Mouse (Mus musculus) urinary bladder, adult 18-20 months (tissue): ENCODE data around the gene Wdr86.
"Not testable (repeated sequence)": the region's sequence is repeated elsewhere in the genome, so short reads cannot be mapped to it uniquely, and the experiment has no call there.

Experiments used
- DNase-seq, 2 experiments: peaks; one replicate each; pipeline ENCODE4 v3.0.0; 2022; ENCODE audit warnings: low spot score in 2 of 2, mixed read lengths in 2 of 2

Gene Wdr86

DNA sequence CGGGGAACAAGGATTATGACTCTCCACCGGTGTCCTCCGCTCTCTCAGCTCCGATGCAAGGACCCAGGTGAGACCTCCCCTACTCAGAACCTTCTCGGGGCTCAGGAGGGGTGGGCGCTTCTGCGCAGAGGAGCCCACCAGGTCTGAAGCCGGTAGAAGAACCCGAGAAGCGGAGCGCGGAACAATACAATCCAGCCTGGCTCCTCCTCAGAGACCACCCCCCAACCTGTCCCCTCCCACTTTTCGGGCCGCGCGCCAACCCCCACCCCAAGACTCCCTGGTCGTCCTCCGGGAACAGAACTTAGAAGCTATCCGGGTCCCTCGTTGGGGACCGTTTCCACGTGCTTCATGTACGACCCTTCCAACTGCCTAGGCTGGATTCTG, at the start of gene Wdr86:
TSS of gene Wdr86 (minus strand) at position 240 of the 384 bp plus-strand sequence.
- DNase-seq = no peak

DNA sequence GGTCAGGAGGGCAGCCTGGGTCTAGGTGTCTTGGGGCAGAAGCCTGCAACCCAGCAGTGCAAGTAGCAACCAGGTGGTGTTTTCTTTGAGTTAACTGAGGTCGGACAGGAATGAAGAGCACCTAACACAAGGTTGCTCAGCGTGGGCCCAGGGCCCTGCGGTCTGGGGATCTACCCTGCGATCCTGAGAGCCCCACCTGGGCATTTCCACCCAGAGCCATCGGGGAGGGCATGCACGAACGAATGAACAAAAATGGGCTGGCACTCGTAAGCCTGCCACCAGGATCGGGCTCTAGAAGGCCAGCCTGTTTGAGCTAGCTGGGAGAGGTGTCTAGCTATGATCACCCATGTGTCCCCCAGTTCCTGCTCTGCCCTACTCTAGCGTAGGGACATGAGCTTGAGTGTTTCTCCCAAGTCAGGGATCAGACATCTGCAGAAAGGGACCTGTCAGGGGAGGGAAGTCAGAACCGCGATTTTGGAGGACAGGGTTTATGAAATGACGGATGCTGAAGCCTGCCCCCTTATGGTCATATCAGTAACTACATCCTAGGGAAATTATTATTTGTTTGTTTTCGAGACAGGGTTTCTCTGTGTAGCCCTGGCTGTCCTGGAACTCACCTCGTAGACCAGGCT, 49.5 kb upstream of the Wdr86 start:
- no peak for DNase-seq

DNA sequence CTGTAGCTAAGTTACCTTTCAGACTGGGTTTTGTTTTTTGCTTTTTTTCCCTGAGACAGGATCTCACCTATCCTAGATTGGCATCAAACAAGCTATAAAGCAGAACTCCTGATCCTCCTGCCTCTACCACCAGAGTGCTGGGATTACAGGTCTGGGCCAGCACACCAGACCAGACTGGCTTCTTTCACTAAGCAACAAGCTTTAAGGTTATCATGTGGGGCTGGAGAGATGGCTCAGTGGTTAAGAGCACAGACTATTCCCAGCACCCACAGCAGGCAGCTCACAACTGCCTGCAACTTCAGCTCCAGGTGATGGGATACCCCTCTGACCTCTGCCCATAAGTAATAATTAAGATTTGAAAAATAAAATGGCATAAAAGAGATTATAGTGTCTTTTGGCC, 48.8 kb upstream of the Wdr86 start:
- DNase-seq = no peak

DNA sequence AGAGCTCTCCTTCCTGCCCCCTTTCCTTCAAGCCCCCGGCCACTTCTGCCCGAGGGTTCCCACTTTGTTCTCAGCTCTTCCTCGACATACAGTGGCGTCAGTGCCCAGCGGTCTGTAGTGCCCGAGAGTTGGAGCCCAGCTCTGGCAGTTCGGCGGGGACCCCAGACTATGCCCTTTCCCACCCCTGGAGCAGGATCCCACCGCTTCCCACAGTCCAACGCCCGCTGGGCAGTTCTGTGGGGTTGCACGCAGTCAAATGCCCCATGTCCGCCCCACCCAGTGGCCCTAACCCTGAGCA, 48.3 kb upstream of the Wdr86 start:
- no peak for DNase-seq

DNA sequence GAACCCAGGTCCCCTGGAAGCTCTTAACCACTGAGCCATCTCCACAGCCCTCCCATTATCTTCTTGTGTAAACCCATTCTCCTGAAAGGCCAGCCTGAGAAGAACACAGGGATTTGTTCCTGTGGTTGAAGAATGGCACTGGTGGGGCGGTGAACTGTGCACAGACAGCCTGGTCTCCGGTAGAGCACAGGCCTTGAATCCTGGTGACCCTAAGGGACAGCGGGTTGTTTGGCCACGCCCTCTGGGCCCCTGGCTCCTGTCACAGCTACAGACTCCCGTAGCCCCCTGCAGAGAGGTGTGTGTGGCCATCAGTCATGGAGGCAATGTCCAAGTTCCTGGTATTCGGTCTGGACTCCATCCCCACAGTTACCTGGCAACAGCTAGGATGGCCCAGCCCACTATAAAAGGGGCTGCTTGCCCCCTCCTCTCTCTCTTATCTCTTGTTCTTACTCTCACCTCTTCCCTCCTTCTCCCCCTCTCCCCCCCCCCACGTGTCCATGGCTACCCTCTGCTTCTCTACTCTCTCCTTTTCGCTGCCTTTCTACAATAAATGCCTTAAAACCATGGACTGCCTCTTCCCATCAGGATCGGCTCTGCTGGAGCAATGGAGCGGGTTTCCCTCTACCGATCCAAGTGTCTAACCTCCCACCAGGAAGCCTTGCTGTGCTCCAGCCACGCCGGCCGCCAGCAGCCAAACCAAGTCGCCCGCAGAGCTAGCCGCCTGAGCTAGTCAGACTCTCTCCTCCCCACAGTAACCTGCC, 47.7 kb upstream of the Wdr86 start:
- no peak for DNase-seq

DNA sequence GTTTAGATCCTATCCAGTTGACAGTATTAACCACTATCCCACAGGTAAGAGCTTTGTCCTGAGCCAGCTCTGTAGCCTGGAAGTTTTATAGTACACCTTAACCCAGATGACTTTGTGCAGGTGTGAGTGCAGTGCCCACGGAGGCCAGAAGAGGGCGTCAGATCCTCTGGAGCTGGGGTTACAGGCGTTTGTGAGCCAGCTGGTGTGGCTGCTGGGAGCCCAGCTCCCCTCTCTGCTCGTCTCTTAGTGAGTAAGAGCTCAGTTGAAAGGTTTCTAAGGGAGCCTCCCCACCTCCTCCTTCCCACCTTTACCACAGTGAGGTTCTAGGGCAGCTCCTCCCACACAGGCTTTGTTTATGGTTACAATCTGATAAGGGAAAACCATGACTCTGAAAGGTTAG, 46.2 kb upstream of the Wdr86 start:
- DNase-seq = no peak

DNA sequence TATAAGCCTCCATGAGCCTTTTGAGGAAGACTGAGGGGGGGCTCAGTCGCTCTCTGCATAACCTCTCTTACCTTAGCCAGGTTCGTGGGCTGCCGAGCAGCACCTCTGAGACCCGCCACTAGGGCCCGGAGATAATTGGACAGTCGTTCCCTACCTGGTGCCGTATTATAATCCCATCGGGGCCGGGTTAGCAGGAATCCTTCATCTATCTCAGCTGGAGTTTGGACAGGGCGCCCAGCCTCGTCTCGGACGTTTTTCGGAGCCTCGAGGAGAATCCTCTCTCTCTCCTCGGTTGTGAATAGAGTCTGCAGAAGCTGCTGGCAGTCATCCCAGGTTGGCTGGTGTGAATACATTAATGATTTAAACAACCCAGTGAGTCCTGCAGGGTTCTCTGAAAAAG, 44.0 kb upstream of the Wdr86 start:
- not testable (repeated sequence) for DNase-seq

DNA sequence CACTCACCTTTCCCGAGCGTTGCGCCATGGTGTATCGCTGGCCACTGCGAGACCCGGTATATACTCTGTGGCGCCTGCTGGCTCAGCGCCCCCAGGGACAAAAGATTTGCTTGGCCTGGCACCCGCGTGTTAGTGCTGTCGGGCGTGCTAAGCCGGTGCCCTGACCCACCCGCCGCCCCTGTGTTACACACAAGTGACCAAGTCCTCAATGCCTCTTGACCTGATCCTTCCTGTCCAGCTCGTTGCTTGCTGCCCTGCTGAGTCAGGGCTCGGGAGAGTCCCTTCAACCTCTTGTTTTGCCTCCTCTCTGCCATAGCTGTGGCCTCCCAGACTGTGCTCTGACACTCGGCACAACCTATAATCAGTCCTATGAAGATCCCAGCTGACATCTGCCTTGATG, 27.3 kb upstream of the Wdr86 start, which contains the start of gene Crygn:
TSS of gene Crygn (minus strand) at position 193 of the 400 bp plus-strand sequence.
- no peak for DNase-seq

DNA sequence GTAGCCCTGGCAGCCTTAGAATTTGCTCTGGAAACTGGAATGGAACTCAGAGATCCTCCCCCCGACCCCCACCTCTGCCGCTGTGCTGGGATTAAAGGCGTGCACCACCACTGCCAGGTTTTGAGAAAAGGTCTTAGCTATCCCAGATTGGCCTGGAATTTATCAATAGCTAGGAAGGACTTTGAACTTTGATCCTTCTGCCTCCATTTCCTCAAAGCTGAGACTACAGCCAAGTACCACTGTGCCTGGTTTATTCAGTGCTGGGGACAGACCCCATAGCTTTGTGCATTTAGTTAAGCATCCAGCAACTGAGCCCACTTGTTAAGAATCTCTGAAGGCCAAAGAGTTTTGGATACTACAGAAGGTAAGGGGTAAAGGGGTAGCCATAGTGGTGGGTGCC, 26.4 kb upstream of the Wdr86 start:
- DNase-seq = no peak

DNA sequence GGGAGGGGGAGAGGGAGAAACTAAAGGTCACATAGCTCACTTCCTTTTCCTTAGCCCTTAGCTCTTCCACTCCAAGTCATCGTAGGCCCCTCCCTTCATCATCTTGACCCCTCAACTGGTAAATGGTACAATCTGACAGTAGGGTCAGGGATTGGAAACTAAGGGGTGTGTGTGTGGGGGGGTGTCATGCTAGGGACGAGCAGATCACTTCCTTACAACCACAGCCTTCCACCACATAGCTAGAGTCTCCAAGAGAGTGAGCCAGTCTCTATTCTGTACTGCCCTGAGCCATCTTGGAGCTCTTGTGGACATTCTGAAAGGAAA, 21.6 kb upstream of the Wdr86 start:
- DNase-seq = no peak

DNA sequence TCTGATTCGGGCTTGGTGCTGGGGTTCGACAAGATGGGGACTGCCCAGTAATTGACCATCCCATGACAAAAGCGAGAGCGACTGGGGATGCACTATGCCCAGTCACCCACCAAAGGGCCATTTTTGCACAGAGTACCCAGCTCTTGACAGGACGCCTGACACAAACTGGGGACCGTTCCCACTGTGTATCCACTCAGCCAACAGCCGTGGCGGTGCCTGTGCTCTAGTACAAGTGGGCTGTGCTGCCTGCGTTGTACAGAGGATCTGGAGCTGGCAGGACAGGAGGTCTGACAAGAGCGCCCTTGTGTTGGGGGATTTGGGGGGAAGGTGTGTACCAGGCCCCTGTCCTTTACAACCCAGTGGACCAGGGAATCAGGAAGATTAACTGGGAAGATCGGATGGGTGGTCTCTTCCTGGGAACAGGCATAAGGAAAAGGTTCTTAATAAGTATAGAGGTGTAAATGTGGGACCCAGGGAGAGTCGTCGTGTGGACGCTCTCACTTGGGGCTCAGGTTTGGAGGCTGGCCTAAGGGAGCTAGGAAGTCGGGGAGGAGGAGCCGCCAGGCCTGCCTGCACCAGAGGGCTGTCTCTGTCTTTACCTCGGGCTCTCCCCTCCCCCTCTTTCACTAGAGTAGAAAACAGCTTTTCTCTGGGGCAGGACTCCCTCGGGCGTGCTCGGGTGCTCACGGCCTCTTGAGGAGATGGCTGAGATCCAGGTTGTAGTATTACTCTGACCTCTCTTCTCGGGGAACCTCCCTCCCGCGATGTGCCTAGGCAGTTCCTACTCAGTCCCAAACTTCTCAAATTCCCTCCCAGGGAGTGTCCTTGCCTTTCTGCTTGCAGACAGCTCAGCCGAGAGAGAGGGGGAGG, 21.0 kb upstream of the Wdr86 start:
- peak; percentile 43 to 64 for DNase-seq

DNA sequence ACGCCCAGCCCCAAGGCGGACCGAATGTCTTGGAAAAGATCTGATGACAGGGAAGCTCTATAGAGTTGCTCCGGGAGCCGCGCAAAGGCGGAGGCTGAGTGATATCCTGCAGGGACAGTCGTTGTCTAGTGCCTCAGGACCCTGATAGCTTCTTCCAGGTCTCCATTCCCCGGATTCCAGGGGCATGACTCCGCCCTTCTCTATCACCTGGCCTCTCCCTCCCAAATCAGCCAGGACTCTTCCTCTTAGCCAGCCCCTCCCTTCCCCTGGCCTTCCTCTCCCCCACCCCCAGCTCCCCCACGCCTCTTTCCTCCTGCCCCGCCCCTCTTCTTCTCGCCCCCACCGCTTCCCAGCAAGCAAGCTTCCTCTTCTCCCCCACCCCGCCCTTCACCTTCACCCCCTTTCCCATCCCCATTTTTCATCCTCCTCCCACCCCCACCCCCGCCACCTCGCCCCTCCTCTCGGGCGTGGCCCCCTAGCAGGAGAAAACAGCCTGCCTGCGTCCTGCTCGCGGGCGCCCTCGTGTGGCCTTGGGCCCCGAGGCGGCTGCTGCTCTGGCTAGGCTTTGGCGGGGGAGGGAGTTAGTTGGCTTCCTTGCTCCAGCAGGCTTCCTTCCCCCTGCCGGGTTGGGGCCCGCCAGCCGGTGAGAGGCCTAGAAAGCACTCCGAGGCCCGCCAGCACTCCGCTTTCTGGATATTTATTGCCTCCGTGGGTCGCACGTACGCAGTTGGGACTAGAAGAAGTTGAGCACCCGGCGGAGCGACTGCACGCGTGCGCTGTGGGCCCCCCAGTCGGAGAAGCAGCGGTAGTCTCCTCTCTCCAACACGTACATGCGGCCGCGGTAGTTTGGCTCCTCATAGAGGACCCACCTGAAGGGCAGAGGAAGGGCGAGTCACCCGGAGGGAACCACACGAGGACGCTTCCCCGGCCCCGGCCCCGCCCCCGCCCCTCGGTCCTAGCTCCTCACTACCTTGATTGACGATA, 20.1 kb upstream of the Wdr86 start:
- DNase-seq = peak; percentile 80 to 83

DNA sequence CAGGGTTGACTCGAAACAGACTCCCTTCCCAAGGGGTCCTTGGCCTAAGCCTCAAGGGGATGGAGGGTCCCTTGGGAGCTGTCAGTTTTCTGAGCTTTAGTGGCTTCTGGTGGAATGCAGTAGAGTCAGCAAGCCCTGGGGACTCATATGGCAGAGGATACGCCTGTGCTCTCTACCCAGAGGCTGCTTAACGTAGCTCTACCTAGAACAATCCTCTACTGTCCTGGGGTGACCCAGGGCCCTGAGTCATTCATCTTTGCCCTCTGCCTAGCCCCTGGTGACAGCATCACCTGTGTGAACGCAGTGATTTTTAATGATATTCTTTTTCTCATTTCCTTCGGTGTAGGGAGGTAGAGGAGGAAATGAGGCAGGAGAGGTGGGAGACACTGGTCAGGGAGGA, 19.2 kb upstream of the Wdr86 start:
- DNase-seq = no peak

DNA sequence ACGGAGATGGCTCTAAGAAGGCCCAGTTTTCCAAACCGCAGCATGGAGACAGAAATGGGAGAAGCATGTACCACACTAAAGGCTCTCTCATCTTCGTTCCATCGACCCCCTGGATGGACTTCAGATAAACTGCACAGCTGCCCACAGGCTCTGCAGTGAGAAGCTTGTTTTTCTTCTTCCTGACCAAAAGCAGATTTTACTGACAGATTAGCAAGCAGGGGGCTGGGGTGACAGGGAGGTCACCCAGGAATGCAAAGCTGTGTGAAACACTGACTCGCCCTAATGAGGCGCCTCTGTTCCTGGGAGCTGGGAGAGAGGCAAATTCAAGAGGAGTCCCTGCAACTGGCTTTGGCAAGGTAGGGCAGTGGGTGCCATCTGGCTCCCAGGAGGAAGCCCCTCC, 17.0 kb upstream of the Wdr86 start:
- no peak for DNase-seq

DNA sequence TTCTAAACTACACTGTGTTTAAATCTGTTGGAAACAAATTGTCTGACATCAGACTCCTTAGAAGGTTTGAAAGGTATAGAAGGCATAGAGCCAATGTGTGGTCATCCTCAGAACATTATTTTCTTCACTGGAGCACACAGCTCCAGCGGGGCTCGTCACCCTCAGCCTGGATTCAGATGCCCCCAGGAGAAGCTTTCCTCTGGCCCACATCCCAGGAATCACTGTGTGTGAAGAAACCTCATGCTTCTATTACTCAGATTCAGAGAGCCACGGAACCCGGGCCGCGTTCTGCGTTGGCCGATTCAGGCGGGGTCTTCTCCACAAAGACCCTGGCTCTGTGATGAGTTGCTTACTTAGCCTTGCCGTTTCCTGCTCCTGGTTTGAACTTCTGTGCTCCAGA, 13.4 kb upstream of the Wdr86 start:
- DNase-seq = no peak

DNA sequence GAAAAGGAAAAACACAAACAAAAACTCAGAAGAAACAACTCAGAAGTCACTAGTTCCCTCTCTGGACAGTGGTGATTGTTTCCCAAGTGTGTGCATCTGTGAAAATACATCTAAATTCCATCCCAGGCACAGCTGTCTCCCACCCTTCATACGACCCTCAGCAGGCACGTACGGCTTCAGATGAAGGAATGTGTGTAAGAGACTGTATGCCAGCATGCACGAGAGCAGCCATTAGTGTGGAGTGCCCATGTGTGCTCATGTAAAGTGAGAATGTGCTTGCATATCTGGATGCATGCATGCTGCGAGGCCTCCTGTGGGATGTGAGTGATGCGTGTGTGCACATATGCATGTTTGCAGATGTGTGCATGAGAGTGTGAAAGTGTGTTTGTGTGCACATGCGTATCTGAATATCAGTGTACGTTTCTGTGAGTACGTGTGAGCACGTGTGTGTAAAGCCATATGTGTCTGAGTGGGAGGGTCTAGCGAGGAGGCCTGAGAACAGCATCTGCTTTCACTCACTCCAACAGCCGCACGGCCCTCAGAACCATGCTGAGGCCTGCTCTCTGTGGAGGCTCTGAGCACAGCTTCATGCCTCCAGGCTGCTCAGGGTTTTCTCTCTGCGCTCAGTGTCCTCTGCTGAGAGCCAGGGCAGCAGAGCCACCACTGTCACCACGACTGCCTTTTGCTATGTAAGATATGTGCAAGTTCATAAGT, 10.8 kb upstream of the Wdr86 start:
- DNase-seq = no peak

DNA sequence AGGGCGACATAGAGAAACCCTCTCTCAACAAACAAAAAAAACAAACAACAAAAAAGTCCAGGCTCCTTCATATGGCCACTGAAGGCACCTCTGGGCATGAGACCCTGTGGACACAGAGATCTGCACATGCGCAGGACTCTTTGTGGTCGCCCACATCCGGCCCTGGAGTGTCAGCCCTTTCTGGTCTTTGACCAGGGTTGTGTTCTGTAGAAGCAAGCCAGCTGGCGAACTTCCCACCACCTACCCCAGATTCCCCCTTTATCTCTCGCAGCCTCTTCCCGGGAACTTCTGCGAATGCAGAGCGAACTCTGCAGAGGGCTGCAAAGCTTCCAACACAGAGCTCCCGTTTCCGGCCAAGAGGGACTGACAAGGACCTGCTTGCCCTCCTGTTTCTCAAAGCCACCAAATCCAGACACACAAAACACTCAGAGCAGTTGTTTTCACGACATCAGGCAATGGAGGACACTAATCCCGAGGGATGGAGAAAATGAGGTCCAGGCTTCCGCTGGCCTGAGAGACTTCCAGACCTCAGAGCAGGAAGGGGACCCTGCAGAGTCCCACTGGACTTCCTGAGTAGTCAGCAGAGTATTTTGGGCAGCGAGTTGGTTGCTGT, 8.7 kb upstream of the Wdr86 start:
- DNase-seq = peak in 1 of 2 experiments; percentile 51

DNA sequence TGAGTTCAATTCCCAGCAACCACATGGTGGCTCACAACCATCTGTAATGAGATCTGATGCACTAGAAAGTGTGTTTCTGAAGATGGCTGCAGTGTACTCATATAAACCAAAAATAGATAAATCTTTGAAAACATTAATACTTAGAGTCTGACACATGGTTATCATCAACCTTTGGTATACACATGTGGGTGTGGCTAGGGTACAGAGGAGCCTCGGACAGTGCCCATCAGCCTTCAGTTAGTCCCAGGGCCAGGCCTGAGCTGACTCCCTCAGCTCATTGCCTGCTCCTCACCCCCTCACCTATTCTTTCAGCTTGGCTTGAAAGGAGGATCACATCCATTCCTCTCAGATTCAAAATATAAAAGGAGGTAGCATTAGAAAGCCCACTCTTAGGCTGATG, 8.0 kb upstream of the Wdr86 start:
- DNase-seq = no peak

DNA sequence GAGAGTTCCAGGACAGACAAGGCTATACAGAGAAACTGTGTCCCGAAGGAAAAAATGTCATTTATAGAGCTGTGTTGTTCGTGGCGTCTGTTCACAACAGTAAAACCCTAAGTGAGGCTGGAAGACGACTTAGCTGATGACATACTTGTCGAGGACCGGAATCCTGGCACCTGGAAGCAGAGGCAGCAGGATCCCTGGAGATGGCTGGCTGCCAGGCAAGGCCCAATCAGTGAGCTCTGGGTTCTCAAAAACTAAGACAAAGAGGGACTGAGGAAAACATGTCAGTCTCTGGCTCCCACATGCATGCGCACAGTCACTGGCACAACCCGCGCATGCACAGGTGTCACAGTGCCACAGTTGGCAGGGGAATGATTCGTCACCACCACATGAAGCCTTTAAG, 7.1 kb upstream of the Wdr86 start:
- DNase-seq = no peak

DNA sequence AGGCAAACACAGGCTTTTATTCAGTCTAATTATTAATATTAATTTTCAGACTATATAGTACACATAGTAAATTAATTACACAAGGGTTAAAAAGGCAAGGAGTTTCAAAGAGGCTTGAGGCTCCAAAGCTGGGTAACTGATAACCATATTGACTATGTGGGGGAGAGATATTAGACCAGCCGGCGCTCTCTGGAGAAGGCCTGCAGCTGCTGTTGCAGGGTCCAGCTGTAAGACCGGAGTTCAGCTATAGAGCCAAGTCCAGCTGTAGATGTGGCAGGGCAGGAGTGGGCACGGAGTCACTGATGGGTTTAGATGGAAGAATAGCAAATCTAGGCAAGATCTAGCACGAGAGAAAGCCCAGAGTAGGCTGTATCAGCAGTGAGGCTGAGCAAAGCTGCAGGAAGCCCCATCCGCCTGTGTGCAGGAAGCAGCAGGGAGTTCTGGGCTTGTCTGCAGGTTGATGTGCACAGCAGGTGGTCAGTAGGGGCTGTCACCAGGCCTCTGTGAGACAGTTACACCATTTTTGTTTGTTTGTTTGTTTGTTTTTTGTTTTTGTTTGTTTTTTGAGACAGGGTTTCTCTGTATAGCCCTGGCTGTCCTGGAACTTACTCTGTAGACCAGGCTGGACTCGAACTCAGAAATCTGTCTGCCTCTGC, 3.4 kb upstream of the Wdr86 start:
- no peak for DNase-seq
